Mouse (Mus musculus) thymus, postnatal 10 days (tissue): ENCODE measurements around the gene Hivep3.
A peak's percentile ranks its signal among the peaks of the same experiment; 100 is the strongest.

ENCODE experiments used
- DNase-seq, 2 experiments: peaks; one replicate each; pipeline ENCODE4 v3.0.0; 2021; ENCODE audit warnings: low spot score in 2 of 2

Hivep3 gene

DNA sequence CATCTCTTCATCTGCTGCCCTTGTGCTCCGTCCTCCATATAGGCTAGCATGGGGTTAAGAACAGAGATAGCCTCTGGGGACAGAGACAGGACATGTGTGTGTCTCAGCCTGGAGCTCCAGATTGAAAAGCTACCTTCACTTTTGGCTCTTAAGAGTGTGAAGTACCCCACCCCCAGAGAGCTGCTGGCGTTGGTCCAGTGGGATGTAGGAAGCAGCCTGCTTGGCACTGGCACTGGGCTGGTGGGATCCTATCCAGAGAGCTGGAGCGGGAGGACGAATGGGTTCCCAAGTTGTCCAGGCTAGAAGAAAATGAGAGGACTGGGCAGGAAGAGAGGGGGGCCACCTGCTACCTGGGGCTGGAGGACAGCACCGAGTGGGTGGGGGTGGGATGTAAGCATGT, 284.8 kb downstream of the Hivep3 start:
- DNase-seq = no peak

DNA sequence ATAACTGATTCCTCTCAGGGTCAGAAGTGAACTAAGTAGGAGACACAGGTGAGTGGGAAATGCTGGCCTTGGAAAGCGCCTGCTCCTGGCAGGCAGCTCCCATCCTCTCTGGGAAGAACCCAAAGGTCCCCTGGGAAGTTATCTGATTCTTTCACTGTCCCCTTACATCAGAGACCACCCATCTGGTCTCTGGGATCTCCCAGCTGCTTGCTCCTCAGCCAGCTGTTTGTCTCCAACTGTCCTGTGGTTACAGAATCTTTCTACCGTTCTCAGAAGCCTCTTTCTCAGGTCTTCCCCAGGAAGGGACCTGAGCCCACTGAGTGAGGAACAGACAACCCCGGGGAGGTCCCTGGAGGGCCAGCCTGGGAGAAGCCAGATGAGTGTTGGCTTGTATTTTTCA, 288.8 kb downstream of the Hivep3 start:
- no peak for DNase-seq

DNA sequence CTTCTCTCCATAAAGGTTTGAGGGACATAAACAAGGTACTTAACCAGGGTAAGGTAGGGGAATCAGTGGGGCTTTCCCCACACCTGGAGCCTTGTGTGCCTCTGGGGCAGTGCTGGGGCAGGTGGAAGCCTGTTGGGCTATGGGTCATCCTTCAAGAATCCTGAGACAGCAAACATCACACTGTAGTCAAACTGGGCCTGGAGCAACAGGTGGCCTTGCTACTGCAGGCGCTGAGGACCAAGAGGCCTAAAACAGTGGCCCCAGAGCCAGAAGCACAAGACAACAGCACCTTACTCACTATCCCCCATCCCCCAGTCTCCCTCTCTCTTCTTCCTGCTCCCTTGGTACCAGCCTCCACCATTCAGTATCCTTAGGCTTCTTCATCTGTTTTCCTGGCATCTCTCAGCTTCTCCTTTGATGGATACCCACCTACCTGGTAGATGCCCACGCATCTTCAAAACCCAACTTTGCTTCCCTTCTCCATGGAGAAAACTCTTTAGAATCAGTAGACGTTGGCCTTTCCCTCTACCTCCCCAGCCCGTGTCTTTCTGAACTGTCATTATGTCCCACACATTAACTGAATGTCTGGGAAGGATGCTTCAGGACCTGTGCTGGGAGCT, 289.7 kb downstream of the Hivep3 start:
- DNase-seq = no peak

DNA sequence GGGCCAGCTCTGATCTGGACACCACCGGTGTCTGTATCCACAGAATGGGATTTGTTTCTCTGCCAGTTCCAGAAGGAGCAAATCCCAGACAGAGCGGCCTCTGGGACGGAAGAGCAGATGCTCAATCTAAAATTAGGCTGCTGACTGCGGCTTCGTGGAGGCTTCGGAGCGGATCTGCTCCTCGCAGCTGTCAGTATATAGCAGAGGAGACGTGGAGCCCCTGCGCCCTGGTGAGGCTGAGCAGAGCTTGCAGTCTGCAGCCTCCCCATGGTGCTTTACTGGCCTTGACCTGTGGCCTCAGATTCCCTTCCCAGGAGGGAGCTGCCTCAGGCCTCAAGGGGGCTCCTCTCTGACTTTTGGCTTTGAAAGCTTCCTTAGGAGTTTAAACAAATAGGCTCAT, 290.5 kb downstream of the Hivep3 start:
- DNase-seq = no peak

DNA sequence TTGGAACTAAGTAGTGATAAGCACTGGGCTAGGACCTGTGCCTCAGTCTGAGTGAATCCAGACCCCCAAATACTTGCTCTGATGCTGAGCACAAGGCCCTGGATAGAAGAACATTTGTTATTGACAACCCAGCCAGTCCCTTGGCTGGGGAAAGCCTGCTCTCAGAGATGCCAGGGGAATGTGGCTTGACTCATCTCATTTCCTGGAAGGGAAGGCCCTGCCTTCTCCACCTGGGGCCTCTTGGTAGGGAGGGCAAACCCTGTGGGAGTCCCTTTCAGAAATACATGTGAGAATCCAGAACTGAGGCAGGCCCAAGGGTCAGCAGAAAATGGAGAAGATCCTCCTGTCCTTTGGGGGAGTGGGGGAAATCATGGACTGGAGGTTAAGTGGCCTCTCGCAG, 294.1 kb downstream of the Hivep3 start:
- no peak for DNase-seq

DNA sequence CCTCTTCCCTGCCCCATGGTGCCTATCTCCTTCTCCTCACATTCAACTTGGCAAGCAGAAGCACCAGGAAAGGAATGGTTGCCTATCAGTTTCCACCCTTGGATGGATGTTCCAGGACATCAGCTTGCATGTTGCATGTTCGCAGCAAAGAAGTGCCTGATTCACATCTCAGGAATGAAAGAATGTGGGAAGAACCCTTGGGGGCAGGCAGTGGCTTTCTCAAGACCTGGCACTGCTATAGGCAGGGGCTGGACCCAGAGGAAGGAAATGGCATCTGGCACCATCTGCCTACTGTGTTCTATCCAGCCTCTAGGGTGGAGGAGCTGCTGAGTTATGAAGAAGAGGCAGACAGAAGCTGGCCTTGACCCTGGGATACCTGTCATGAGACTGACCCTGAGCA, 296.4 kb downstream of the Hivep3 start:
- no peak for DNase-seq

DNA sequence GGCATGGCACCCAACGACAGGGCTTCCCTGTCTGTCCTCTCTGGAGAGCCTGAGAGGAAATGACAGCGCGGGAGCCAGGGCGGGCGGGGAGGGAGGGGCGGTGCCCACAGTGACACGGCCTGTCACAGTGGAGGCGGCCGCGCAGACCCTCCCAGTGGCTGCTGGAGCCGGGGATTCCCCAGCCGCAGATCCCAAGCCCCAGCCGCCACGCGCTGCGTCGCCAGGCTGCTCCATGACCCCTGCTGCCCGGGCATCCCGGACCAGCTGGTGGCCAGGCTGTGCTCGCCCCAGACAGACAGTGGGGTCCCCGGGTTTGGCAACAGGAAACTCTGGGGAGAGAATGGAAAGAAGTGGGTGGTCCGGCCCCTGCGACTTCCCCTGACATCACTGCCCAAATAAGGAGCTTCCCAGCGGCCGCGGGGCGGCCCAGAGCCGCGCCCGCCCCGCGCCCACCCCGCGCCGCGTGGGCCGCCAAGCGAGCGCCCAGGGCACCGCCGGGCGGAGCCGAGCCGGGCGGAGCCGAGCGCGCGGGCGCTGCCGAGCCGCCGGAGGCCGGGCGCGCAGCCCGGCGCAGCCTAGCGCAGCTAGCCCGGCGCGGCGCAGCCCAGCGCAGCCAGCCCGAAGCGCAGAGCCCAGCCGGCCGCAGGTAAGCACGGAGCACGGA, 298.9 kb downstream of the Hivep3 start:
- DNase-seq = peak; percentile 57 to 60

DNA sequence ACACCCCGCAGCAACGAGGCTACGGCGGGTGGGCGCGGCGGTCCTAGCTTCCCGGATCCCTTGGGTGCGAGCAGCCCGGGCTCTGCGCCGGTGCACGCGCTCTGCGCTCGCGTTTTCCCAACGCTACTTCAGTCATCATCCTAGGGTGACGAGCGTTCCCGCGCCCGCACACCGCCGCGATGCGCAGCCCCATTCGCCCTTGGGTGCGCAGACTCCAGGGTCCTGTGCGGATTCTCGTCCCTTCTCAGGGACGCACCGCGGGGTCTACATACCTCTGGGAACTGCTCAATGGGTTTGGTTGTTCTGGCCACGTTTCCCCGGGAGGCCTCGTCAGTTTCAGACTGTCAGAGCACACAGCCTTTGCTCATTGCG, 299.4 kb downstream of the Hivep3 start:
- peak in 1 of 2 experiments; percentile 30 for DNase-seq

DNA sequence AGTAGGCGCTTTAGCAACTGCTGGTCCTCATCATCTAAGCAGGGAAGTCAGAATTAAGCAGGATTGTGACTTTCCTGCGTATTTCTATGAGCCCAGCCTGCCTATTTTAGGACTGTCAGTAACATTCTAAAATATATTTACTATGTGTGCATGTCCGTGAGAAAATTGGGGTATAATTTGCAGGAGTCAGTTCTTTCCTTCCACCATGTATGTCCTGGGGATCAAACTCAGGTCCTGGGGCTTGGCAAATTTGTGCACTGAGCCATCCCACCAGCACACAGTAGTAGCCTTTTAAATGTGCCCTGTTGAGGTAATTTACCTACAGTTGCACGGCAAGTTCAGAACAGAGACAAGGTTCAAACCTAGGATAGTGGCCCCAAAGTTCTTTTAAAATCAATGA, 302.7 kb downstream of the Hivep3 start:
- no peak for DNase-seq

DNA sequence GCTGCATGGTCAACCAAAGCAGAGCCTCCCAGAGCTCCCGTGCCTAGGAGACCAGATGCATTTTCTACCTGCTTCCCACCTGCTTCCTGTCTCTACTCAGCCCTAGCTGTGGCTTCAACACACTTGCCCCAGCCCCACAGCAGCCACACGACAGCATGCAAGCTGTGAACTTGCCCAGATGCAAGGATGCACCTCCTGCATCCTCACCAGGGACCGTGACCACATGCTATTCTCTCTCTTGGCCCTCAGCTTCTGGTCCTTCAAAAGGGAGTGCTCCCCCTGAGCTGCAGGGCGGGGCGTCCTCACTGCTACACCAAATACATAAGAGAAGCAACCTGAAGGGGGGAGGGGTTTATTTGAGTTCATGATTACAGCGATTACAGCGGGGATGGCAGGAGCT, 303.4 kb downstream of the Hivep3 start:
- DNase-seq = peak; percentile 31 to 37

DNA sequence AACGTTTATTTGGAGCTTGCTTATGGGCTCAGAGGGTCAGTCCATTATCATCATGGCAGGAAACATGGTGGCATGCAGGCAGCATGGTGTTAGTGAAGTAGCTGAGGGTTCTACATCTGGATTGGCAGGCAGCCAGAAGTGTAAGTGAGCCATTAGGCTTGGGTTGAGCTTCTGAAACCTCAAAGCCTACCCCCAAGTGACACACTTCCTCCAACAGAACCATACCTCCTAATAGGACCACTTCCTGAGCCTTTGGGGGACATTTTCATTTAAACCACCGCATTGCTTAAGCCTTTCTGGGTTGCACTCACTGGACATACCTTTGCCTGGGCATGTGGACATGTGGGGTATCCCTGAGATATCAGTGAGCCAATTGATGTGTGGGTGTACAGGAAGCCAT, 307.9 kb downstream of the Hivep3 start:
- no peak for DNase-seq

DNA sequence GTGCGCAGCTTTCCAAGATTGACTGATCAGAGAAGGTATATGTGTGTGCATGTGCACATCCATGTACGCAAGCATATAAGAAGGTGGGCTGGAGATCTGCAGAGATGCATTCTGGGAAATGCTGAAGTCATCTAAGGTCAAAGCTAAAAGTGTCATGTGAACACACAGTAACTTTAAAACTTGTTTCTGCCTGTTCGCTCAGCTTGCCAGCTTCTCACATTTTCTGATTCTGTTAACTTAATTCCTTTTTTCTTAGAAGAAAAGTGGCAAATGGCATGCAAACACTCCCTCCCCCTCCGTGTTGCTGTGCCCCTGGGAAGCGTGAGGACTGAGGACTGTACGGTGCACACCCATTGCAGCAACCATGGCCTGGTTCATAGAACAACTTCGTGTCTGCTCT, 308.9 kb downstream of the Hivep3 start:
- no peak for DNase-seq

DNA sequence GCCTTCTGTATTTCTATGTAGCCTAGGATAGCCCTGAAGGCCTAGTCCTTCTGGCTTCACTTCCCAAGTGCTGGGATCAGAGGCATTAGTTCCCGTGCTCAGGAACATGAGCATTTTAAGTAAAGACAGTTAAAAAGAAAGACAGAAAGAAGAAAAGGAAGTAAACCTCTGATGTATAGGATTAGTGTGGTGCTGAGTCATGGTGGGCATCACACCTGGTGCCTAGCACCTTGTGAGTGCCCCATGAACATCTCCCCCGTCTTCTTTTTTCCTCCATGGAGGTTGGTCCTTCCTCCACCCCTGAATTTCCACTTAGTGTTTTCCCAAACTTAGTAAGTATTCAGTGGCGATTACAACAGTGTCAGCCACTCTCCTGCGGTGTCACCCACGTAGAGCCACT, 311.0 kb downstream of the Hivep3 start:
- no peak for DNase-seq

DNA sequence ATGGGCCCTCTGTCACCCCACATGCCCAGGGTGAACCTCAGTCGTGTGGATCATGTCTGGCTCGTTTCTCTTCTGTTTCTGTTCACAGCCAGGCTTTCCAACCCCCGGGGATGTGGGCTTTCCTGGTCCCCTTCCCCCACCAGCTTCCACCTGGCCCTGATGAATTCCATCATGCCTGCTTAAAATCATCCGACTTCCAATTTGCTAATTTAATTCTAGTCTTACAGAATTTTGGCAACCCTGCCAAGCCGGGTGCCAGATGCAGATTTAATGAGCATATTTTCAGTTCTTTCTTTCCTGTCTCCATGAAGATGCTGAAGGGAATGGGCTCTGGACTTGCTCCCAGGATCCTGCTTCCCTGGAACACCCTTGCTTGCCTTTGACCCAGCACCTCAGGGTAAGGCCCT, 311.6 kb downstream of the Hivep3 start:
- DNase-seq = no peak

DNA sequence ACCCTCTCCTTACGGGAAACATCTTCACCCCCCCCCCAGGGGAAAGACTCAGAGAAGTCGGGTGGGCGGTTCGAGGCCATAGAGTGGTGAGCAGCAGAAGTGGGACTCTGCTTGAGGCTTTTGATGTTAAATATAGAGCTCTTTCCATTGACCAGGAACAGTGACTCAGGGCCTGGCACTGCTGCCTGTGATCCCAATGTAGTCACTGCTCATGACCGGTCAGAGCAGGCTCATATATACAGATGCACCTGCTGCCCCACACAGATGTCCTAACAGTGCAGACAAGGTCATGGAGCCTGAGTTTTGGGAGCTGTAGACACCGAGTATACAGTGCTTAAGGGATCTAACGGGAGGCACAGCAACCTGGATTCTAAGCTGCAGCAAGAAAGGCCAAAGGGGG, 312.3 kb downstream of the Hivep3 start:
- no peak for DNase-seq

DNA sequence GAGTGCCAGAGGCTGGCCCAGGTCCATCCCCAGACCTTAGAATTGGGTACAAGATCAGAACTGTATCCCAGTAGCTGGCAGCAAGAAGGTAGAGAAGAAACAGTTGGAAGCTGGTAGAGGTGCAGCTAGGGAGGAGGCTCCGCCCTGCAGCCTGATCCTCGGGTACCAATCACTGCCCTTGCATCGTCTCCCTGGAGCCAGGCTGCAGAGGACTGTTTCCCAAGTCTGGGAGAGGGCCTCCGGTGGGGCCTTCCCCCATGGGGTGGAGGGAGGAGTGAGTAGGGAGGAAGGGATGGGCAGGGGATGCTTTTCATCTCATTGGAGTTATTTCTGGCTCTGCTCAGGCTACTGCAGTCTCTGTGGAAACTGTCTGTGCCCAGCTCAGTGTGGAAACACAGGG, 313.5 kb downstream of the Hivep3 start:
- DNase-seq = no peak

DNA sequence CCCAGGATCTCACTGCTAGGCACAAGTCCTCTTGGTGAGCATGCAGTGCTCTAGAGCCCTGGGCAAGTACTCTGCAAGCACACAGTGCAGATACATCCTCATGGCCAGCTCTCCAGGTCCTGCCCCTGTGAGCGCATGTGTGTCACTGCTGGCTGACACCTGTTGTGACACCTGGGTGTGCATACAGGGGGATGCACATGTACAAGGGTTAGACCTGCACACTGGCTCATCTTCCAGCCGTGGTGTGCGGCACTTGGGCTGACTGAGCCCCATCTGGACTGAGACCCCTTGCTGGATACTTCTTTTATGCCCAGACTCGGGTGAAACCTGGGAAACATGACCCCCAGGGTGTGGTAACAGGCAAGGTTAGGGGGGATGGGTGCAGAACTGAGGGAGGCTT, 314.7 kb downstream of the Hivep3 start:
- DNase-seq = no peak

DNA sequence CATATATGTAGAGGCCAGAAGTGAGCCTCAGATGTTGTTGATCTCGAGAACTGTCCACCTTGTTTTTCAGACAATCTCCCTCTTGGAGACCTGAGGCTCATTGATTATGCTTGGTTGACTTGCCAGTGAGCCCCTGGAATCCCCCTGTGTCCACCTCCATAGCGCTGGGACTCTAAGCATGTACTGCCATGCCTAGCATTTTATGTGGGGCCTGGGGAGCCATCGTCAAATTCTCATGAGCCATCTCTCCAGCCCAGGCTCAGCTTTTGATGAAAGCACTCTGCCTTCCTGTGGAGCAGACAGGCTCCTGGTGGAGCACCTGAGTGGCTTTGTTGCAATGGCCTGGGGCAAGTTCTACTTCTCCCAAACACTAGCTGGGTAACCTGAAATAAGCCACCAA, 316.3 kb downstream of the Hivep3 start:
- no peak for DNase-seq

DNA sequence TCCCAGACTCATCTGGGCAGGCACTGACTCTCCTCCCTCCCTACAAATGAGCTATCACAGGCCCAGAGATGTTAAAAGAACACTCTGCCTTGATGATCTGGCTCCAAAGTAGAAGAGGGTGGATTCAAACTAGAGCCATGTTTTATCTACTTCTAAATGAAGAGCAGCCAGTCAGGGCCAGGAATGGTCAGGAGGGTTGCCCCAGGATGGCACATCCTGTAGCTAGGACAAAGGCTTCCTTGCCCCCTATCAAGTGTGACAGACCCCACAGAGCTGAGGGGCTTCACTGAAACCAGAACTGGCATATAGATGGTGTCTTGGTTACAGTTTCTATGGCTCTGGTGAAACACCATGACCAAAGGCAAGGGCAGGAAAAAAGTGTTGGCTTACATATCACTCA, 318.9 kb downstream of the Hivep3 start:
- no peak for DNase-seq

DNA sequence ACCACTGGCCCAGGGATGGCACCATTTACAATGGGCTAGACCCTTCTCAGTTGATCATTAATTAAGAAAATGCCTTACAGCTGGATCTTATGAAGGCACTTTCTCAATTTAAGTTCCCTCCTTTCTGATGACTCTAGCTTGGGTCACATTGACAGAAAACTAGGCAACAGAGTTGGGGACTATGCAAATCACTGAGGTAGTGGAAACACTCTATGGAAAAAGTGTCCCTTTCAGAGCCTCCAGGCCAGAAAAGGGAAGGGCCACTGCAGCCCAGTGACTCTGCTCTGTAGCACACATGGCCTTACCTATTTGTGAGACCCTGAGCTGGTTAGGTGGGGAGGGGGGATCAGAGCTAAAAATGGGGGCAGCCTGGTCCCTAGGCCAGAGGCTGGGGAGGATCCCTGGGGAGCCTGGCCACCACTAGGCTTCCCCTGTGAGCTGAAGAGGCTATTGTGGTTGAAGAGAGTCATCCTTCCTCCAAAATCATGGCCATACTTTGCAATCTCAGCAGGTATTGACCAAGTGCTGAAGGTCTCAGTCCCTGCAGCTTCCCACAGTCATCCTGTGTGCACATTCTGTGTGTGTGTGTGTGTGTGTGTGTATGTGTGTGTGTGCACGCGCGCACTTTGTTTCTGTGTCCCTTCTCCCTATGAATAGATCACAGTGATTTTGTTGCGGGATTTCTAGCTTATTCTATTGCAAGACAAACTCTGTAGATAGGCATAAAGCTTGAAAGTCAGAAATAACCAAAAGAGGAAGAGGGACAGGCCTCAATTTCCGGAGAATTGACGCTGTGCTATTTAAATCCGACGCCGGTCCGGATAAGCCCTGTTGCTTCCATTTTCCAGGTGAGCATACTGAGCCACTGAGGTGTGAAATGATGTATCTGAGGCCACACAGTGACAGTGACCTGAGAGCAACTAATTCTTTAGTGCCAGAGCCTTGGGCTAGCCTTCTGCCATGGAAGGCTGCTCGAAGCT, 319.7 kb downstream of the Hivep3 start:
- no peak for DNase-seq

DNA sequence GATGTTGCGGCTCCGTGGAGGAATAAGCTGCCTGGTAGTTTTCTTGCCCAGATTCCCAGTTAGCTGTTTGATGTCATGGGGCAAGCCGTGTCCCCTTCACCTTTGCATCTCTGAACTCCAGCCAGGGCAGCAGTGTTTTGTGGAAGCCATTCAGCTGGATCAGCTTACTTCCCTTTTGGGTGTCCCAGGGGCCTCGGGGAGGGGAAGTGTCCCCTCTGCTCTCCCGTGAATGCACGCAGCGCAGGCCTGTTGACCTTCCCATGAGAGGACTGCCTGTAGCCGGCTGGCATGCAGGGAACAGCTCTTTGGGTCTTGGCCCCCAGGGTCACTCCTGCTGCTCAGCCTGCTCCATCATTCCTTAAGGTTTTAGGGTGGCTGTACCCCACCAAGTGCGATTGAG, 320.6 kb downstream of the Hivep3 start:
- DNase-seq = no peak

DNA sequence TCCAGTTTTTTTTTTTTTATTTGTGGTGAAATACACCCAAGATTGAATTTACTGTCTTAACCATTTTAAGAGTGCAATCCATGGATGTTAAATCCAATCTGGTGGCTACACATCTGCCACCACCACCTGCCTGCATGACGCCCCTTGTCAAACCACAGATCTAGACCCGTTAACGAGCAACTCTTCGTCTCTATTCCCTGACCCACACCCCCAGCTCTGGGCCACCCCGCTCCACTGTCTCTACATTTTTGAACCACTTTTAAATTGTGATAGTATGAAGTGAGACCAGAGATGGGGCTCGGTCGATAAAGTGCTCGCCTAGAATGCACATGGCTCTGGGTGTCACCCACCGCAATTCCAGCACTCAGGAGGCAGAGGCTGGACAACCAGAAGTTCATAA, 322.9 kb downstream of the Hivep3 start:
- DNase-seq = peak in 1 of 2 experiments; percentile 34

DNA sequence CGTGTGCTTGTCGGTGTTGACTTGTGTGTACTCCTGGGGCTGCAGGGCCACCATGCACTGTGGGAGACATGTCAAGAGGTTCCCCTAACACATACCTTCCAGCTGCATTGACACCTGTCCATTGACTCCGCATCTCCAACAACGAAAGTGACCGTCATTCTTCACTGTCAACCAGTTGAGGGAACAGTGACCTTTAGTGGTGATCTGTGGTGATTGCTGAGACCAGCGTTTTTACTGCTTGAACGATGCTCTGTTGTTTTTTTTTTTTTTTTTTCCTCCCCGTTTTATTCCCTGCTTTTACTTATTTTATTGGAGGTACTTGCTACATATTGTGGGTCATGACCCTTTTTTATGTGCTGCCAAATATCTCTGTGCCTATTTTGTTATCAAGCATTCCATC, 323.9 kb downstream of the Hivep3 start:
- DNase-seq = no peak
